Mouse (Mus musculus) thymus, postnatal 14 days (tissue): ENCODE measurements at regions not wholly inside any gene's neighbourhood (a gene's known extent, or its start where the extent isn't known, plus 50 kb on each side); places are given as distances from the start of the nearest gene placed in this dataset.

Experiments
- DNase-seq: peaks from one replicate; pipeline ENCODE4 v3.0.0; 2021

- DNase-seq: no peak
Measured at GRCm38 (mm10) chr4:62809048-62809447, 156.3 kb upstream of the Zfp618 start.

GRCm38 (mm10) chr4:62819889-62820288 is 145.5 kb upstream of the Zfp618 start:
- DNase-seq: no peak

GRCm38 (mm10) chr4:62821288-62821687 is 144.1 kb upstream of the Zfp618 start:
- DNase-seq: no peak

- peak; percentile 80 for DNase-seq
Measured at GRCm38 (mm10) chr4:62822568-62822967, 142.8 kb upstream of the Zfp618 start.

GRCm38 (mm10) chr4:62823082-62823481 is 142.3 kb upstream of the Zfp618 start:
- no peak for DNase-seq

- no peak for DNase-seq
Measured at GRCm38 (mm10) chr4:62823555-62824250, 141.7 kb upstream of the Zfp618 start.

- DNase-seq: no peak
Measured at GRCm38 (mm10) chr4:62824581-62824980, 140.8 kb upstream of the Zfp618 start.

GRCm38 (mm10) chr4:62825256-62825655 is 140.1 kb upstream of the Zfp618 start:
- no peak for DNase-seq

GRCm38 (mm10) chr4:62828963-62829362 is 136.4 kb upstream of the Zfp618 start:
- no peak for DNase-seq

GRCm38 (mm10) chr4:62833944-62834343 is 131.4 kb upstream of the Zfp618 start:
- DNase-seq: no peak

GRCm38 (mm10) chr4:62836875-62837274 is 128.5 kb upstream of the Zfp618 start:
- no peak for DNase-seq

GRCm38 (mm10) chr4:62850526-62850925 is 114.8 kb upstream of the Zfp618 start:
- no peak for DNase-seq

- peak; percentile 34 for DNase-seq
Measured at GRCm38 (mm10) chr4:62853335-62853734, 112.0 kb upstream of the Zfp618 start.

GRCm38 (mm10) chr4:62856406-62856805 is 109.0 kb upstream of the Zfp618 start:
- DNase-seq: no peak

GRCm38 (mm10) chr4:62862756-62863155 is 102.6 kb upstream of the Zfp618 start:
- no peak for DNase-seq

GRCm38 (mm10) chr4:62870391-62870983 is 94.9 kb upstream of the Zfp618 start:
- no peak for DNase-seq

- no peak for DNase-seq
Measured at GRCm38 (mm10) chr4:62872562-62872961, 92.8 kb upstream of the Zfp618 start.

- no peak for DNase-seq
Measured at GRCm38 (mm10) chr4:62873986-62874385, 91.4 kb upstream of the Zfp618 start.

- no peak for DNase-seq
Measured at GRCm38 (mm10) chr4:62878063-62878462, 87.3 kb upstream of the Zfp618 start.

- no peak for DNase-seq
Measured at GRCm38 (mm10) chr4:62878927-62879326, 86.4 kb upstream of the Zfp618 start.

- DNase-seq: peak; percentile 20
Measured at GRCm38 (mm10) chr4:62881824-62882223, 83.5 kb upstream of the Zfp618 start.

- no peak for DNase-seq
Measured at GRCm38 (mm10) chr4:62882276-62882675, 83.1 kb upstream of the Zfp618 start.

- no peak for DNase-seq
Measured at GRCm38 (mm10) chr4:62888736-62889135, 76.6 kb upstream of the Zfp618 start.

- DNase-seq: peak; percentile 58
Measured at GRCm38 (mm10) chr4:62889708-62890107, 75.7 kb upstream of the Zfp618 start.
